Mouse (Mus musculus): ENCODE measurements around the gene Wnk1.
A peak's percentile ranks its signal among the peaks of the same experiment; 100 is the strongest.

The Wnk1 gene

DNA sequence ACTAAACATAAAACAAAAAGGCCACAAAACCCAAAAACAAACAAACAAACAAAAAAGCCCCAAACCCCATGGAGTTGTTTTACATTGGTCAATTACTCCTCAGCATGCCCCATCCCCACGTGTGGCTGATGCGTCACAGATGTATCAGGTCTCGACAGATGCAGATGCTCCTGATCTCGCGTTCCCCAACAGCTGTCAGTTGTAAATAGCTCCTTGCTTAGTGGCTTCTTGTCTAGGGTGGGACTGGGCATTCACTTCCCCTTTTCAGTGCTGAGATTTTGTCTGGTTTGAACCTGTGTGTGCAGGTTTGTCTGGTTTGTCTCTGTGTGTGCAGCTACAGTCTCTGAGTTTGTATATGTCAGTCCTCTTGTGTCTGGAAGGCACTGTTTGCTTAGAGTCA is 126.4 kb downstream of the Wnk1 start:
- no peak for DNase-seq (ENCODE audit: low read depth, low spot score)

DNA sequence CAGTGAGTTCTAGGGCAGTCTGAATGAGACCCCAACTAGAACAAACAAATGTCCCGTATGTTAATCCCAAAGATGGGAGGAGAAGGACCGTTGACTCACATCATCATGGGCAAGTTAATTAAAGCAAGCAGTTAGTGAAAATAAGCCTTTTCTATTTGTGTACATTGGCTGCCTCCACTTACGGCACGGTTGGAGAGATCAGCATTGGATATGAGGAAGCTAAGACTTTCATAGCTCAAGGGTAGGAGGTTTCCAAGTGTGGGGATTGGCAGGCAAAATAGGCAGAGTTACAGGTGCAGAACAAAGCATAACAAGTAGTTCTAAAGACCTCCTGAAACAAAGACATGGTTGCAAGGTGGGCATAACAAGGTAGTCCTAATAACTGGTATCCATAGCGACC is 133.0 kb downstream of the Wnk1 start:
- DNase-seq (ENCODE audit: low read depth, low spot score) = no peak

DNA sequence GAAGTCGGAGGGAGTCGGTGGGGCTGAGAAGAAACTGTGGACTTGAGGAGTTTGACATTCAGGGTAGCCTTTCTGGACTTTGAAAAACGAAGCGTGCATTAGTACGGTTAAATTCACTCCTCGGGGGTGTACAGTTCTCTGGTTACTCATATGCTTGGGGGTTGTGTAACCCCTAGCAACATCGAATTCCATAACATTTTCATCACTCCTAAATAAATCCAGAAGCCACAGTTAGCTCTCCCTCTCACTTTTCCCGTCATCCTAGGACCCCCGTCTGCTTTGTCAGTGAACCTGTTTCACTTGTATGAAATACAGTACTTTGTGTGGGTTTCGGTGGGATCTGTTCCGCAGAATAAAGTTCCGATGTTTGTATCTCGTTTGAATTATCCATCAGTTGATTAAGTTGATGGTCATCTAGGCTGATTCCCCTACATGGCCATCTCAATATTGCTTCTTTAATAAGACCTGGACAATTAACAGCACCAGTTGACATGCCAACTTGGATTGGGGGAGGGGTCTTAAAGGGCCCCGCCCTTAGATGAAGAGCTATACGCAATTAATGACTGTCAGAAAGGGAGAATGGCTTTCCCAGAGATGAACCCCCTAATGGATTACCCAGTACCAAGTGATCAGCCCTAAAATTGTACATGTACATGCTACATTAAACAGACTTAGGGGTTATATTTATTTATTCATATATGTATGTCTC is 135.2 kb downstream of the Wnk1 start:
- DNase-seq (ENCODE audit: low read depth, low spot score) = peak; percentile 12

DNA sequence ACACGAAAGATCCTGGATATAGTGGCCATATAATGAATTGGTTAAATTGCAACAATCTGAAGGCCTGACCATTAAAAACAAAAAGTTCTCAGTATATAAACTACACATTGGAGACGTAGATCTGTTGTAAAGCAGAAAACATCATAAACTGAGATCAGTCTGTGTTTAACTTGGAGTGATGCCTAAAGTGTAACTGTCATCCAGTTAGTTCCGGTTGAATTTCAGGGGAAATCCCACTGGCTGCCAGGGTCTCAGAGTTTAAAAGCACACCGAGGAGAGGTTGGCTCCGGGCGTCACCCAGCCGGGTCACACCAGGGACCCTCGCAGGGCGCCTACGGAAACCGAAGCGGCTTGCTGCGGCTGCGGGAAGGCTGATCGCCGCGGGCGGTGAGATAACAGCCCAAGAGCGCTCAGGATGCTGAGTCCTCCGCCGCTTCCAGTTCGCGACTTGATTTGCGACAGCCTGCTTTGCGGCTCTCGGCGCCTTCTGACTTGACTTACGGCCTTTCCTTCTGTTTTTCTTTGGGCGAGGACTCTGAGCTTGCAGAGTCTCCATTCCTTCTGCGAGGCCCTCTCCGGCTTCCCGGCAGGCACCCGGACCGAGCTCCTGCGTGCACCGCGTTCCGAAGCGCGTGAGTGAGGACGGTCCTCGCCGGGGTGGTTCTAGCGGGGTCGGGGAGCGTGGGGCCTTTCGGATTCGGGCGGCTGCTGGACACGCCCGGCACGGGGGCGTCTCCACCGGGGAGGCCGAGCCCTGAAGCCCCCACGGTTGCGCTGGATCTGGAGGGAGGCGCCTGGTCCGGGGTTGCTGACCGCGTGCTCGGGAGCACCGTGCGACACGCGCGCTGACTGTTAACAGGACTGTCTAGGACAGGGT is 136.0 kb downstream of the Wnk1 start, which contains the start of gene Rad52:
TSS of gene Rad52 (plus strand) at position 495 of the 877 bp plus-strand sequence.
- DNase-seq (ENCODE audit: low read depth, low spot score) = peak; percentile 95

DNA sequence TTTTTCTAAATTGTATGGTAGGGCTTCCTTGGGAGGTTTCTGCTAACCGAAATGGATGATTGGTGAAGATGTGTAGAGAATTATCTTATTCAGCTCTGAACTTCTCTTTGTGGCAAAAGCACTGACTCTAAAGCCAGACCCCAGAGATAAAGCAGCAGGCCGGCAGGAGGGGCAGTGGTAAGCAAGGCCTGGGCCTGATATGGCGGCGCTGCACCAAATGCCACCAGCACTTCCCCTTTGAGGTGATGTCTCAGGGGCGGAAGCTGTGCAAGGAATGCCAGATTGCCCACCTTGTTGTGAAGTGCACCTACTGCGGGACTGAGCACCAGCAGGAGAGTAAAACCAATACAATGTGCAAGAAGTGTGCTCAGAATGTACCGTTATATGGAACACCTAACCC is 145.8 kb downstream of the Wnk1 start:
- no peak for DNase-seq (ENCODE audit: low read depth, low spot score)

DNA sequence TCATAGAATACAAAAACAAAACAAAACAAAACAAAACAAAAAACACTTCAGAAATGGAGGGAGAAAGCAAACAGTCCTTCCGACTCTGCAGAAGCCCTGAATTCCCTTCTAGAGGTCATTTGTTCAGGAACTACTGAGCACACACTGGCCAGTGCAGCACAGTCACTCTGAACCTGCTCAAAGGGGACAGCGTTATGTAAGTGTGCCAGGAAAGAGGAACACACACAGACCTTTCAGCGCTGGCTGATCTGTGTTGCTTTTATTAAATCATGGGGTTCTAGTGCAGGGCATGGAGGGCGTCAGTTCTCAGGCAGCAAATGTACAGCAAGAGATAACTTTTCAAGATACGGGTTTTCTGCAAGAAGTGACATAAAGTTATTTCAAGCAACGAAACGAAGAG is 155.3 kb downstream of the Wnk1 start:
- no peak for DNase-seq (ENCODE audit: low read depth, low spot score)

Data from telencephalon, adult 2 months (tissue).